Mouse (Mus musculus) adrenal gland, postnatal 36 days (tissue): ENCODE data around the gene Dnah11. TPM values are rescaled to one million over a fixed set of nuclear protein-coding genes. Genes with fewer than 3 reads are reported as not detected.
A peak's percentile ranks its signal among the peaks of the same experiment; 100 is the strongest.

Experiments
- DNase-seq, 2 experiments: peaks; one replicate each; pipeline ENCODE4 v3.0.0; 2021; ENCODE audit warnings: mixed read lengths in 1 of 2
- long read RNA-seq, 2 experiments: library from polyadenylated mRNA; stranded (forward); transcript quantifications; one replicate each; pipeline ENCODE4 v2.0.0; 2021; ENCODE audit warnings: borderline sequencing depth in 2 of 2
- total RNA-seq, 2 experiments: library from RNA; stranded (reverse); gene quantifications; 2 replicates each; pipeline ENCODE4 v1.2.3; 2021

Gene Dnah11
- under 1 TPM; 0.03 to 0.07 TPM for total RNA-seq
- long read RNA-seq, experiment 1 = 0 reads
- long read RNA-seq, experiment 2 = 0 reads

DNA sequence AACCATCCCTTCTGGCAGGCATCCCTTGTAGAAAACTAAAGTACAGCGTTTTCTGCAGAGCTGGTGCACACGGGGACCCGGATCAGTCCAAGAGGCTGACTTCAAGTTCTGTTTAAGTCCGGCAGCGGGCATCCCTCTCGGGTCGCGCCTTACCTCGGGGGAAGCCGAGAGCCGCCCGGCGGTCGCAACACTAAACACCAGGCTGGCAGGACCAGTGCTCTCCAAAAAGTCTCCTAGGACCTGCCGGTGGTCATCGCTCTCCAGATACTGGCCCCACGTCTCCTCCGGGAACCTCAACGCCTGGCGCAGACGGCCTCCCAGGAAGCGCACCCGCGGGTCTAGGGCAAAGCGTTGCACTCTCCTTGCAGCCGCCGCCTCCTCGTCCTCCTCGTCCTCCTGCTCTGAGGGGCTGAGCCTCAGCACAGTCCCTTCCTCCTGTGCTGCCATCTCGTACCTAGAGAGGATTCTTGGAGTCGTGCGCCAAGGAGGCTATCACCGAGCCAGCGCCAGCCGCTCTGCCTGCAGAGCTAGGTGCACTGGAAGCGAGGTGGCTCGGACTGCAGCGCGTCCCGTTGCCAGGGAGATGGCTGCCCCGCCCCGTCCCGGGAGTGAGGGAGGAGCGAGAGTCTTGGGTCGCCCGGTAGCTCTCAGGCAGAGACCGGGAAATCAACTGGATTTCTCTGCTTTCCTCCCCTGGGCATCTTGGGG lies at the start of gene Dnah11:
Gene Dnah11 (minus strand): TSS at position 658 of the 708 bp plus-strand sequence.
- DNase-seq = peak; percentile 87 to 90

DNA sequence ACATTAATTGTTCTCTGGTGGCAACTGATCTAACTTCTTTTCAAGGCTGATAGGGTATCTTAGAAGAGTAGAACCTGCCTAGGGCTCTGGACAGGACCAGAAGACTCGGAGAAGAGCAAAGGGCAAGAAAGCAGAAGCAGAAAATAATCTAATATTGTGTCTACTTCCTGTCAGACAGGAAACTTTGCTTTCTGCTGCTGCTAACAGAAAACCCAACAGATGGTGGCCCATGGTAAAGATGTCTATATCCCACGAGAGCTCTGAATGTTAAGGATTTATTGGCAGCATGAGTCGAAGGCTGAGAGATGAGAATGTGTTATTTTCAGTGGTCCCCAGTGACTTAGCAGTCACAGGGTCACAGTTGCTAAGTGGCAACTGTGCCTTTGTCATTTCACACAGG lies 22.3 kb upstream of the Dnah11 start:
- DNase-seq = no peak

DNA sequence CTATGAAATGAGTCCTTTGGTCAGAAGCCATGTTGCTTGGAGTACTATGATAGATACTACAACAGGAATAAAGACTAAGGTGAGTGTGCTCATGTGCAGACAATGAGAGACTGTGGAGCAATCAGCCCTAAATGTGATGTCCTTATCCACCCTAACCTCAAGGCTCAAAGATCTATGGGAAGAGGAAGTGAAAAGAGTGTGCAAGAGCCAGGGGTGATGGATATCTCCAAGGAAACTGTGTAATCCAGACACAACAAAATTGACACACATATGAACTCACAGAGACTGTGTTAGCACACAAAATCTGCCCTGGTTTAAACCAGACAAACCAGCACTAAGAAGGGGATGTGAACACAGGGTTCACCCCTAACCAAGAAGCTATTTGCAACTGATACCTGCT lies 21.2 kb upstream of the Dnah11 start:
- no peak for DNase-seq

DNA sequence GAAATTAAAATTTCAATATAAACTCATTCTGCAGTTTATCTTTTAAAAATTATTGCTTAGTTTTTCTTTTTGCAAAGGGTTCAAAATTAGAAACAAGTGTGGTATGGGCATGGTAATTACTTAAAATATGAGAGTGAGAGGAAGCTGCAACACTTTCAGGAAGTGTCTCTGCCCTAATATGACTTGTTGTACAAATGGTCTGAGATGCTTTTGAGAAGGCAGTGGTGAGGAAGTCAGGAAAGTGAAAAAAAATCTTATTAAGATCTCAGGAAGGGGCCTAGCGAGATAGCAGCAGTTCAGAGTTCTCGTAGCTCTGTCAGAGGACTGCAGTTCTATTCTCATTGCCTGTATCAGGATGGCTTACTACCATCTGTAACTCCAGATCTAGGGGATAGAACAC lies 13.3 kb upstream of the Dnah11 start:
- no peak for DNase-seq

DNA sequence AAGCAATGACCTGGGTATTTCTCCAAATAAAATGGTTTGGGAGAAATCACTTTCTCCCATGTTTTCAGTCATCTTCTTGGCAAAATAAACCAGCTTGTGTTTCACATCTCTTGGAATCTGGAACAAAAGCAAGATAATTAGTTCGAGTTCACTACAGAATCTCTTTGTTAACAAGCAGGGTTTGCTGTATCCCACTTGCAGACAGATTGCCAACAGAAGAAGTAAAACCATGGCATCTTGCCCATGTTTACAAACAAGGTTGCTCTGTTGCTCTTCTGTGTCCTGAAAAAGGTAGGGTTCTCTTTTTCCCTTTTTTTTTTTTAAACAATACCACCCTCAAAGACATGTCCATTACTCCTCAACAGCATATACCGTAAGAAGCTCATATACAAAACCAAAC lies 2.3 kb downstream of the Dnah11 start:
- DNase-seq = no peak

DNA sequence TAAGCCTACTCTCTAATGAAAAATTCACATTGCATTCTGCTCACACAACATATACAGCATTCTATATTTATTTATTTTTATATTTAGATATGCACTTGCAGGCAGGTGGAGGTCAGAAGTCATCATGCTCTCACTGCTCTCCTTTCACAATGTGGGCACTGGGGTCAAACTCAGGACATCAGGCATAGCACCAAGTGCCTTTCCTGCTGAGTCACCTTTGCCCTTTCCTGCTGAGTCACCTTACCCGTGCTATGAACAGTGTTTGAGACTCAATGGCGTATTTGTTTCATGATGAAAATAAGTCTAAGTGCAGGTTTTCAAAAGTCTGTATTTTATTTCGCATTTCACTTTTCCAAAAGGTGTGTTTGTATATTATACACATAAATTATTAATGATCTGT lies 9.3 kb downstream of the Dnah11 start:
- DNase-seq = no peak

DNA sequence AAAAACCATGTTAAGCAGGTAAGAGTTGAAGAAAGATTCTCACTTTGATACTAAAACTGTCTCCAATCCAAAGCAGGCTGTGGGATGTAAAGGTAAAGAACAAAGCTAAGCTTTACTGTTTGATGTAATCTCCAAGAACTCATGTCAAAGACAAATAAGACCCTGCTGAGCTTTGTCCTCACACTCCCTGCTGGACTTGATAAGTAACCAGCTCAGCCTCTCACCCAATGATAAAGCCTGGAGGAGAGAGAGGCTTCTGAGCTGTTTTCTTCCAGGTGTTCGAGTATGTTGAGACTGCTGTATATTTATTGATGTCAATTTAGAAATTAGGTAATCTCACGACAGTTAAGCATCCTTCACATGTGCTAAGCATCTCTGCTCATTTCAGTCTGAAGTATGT lies 11.2 kb downstream of the Dnah11 start:
- no peak for DNase-seq

DNA sequence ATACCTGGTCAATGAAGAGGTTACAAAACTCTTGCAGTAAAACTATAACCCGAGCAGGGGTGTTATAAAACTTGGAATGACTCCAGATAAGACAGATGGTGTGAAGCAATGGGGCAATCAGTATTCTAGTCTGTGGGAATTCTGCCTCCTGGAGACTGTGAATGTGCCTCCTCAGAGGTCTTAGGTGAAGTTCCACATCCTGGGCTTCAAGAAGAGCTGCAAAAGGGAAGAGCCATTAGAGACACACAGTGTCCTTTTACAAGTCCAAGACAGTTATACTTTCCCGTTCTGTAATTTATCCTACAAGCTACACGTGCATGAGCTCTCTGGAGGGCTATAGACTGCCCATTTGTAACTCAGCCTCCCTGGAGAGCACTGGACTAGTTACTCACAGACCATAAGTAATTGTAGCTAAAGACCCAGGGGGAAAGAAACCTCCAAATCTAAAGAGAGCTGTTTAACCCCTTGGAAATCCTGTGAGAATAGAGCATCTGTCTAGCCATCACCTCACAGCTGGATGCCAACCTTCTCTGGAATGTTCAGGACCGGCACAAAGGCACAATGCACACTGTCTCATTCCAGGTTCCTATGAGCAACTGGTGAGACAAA lies 11.9 kb downstream of the Dnah11 start:
- no peak for DNase-seq

DNA sequence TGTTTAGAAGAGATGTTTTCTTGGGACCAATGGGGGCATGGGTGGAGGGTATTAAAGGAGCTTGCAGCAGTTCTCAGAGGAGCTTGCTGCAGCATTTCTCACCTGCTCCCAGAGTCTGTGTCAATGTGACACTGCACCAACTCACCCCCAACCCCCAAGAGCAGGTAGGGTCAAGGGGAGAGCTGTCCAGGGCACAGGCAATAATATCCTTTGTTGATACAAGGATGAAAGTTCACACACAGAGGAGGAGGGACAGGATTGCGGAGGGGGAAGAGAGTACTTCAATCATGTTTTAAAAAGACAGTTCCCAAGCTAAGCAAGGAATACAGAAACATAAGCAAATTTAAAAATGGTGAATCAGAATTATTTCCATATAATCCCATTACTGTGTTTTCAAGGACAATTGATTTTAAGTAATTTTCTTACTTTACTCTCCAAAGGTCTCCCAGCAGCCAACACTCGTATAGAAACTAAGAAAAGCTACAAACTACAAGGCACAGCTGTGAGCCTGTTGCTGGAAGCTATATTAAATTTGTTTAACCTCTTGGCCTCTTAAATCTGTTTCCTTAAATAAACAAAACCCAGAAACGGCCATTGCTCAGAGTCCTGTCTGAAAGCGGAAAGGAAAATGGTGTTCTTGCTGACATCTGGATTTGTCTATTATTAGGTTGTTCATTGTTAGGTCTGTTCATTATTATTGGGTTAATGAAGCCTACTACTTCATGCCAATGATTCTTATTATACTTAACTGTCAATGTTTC lies 12.5 kb downstream of the Dnah11 start:
- no peak for DNase-seq

DNA sequence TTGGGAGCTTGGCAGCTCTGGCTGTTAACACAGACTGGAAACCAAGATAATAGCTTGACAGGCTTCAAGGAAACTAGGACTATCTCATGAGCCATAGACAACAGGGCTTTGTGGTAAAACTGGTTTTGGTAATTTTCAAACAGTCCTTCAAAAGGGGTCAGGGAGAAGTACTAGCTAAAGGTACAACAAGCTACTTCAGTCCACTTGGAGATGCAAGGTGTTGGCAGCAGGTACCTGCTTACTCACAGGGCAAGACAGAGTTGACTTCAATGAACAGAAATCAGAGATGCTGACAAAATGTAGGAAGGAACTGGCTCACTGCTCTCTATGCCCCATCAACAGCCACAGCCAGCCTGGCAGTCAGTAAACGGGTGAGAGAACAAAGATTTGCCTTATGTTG lies 14.1 kb downstream of the Dnah11 start:
- no peak for DNase-seq

DNA sequence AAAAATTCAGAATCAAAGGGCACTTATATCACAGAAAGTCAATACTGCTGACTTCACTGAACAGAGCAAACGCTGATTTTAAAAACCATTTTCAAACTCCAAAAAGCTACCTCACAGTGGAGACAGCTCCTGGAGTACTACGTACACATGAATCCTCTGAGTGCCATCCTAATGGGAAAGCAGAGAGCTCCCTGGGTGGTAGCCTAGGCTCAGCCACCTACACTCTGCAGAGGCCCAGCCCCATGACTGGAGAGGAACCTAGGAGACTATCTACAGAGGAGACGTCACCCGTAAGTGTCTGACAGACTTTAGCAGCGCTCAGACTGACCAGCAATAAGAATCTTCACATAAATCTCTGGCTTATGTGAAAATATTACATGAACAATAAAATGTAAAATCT lies 21.1 kb downstream of the Dnah11 start:
- no peak for DNase-seq

DNA sequence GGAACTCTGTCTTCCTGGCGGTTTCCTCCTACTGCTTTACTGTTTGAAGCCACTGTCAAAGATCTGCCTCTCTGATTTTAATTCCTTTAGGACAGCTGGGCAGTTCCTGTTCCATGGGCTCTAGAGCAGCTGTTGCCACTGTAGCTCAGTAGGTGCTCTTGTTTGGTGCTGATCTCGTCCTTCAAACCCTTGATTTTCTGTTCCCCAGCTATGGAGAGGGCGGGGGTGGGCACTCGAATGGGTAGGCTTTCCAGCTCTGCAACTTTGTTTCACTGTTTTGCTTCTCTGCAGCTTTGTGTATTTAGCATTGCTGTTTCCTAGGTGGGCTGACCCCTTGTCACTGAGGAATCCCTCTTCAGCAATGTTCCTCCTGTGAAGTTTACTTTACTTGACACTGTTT lies 34.1 kb downstream of the Dnah11 start:
- no peak for DNase-seq

DNA sequence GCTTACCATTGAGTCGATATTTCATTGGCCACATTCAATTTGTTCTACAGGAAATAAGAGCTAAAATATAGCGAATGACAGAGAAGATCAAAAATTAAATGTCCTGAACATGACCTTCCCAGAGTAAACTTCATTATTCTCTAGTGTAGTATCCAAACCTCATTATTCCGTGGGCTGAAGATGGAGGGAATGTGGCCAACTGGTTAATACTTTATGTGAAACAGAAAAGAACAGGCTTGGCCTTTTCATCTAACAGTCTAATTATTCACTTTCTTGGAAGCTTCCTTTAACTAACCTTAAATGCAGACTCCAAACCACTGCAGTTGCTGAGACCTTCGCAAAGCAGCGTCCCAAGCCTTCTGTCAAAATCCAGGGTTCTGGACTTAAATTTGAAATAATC lies 41.9 kb downstream of the Dnah11 start:
- DNase-seq = no peak

DNA sequence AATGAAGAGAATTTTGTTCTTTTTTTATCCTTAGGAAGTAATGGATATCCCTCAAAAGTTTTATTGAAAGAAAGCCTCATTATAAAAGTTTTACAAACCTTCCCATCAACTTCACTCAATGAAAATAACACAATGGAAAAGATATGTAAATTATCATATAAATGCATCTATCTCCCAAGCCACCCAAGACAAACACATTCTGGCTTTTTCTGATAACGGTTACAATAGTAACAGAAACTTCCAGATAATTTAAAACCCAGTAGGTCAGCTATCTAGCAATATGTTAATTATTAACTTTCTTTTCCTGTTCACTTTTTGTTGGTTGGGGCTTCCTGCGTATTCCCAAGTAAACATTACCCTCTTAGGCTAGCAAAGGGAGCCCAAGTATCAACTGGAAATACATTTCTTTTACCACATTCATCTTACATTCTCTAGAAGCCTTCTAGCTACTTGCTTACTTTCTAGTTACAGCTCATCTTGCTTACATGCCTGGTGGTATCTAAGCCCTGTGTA lies 51.3 kb downstream of the Dnah11 start:
- no peak for DNase-seq

DNA sequence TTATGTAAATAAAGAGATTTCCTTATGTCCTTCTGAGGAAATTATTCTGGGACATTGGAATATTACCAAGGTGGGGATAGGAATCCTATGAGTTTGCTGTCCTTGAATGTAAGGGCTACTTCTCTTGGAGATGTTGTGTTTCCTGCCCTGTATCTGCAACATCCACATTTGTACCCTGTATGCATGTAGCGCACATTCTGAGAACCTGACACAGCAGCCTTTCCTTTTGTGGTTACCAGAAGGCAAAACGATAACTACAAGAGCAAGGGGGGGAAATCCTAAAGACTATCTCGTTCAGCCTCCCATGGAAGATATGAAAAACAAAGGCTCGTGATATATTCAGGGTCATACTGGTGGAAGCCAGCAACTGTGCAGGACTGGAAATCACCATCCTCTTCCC lies 70.7 kb downstream of the Dnah11 start:
- no peak for DNase-seq

DNA sequence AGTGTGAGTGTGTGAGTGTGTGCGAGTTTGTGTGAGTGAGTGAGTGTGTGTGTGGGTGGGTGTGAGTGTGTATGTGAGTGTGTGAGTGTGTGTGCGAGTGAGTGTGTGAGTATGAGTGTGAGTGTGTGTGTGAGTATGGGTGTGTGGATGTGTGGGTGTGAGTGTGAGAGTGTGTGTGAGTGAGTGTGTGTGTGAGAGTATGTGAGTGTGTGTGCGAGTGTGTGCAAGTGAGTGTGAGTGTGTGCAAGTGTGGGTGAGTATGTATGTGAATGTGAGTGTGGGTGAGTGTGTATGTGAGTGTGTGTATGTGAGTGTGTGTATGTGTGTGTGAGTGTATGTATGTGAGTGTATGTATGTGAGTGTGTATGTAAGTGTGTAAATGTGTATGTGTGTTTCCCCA lies 79.2 kb downstream of the Dnah11 start:
- no peak for DNase-seq

DNA sequence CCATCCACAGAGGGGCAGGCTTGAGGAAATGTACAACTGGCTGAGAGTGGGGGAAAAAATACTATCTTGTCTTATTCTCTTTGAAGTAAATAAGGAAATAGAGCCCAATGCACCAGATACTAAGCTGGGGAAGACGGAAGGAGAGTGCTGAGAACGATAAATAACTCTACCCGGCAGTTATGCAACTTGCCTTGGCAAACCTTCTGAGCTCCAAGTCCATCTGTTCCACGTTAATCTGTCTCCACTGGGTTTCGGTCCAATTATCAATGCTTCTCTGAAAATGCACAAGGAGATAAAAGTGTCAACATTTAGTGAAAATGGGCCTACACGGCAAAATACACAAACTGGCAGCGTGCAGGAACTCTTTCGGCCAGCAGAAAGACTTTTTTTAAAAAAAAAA lies 86.2 kb downstream of the Dnah11 start:
- peak in 1 of 2 experiments; percentile 7 for DNase-seq

DNA sequence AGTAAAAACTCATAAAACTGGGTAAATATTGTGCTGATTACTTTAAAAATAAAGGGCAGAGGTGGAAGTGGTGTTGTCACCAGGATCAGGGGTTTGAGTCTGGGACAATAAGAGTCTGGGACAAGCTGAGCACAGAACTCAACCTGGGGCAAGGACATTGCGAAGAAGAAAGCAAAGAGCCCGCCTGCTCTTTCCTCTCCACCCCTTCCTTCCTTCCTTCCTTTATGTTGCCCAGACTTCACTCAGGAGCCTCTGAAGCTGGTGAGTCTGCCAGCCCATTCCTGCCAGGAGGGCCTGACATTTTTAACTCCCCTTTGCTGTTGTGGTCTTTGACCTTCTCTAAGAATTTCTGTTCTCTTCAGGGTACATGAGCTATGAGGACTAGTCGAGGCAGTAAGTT lies 86.9 kb downstream of the Dnah11 start:
- no peak for DNase-seq

DNA sequence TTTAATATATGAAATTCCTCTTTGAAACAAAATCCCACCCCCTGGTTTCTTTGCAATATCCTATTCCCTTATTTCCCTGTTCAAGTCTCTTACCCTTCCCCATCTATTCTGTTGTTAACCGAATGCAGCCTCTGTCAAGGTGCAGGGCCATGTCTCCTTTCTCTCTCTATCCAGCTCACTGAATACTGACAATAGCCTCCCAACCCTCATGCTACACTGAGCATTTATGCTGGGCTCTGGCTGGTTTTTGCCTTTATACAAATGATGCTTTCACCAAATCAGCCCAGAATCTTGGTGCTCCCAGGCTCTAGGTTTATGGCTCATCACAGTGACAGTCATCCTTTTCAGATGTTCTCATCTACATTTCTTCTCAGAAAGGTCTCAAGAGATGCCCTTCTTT lies 91.1 kb downstream of the Dnah11 start:
- DNase-seq = no peak

DNA sequence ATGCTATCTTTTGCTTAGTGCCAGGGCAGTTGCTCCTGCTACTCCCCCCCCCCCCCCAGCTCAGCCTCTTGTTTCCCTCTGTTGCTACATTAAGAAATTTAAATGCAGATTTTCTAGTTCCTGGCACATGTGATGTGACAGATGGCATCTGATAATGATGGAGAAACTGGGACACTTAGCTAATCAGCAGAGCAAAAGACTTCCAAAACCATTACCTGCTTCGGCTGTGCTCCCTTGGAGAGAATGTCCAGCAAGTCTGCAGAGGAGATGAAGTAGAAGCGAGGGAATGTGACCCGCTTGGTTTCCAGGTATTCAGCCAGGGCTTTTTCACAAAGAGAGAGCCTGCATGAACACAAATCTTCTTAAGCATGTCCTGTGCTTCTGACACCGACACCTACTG lies 94.3 kb downstream of the Dnah11 start:
- DNase-seq = no peak

DNA sequence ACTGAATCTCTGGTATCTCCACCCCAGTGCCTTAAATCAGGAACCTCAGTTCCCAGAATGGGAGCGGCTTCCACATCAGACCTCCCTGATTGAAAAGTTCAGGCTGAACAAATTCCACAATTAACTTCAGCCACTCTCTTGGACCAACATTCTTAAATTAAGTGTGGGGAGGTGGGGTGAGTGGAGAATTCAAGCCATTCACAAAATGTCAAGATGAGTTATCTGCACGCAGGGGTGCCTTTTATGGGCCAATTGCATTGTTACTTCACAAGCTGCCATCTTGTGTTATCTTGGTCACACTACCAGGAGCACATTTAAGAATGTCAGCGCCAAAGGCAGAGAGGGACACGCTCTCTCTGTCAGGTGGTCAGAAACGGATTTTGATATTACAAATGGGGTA lies 99.1 kb downstream of the Dnah11 start:
- no peak for DNase-seq

DNA sequence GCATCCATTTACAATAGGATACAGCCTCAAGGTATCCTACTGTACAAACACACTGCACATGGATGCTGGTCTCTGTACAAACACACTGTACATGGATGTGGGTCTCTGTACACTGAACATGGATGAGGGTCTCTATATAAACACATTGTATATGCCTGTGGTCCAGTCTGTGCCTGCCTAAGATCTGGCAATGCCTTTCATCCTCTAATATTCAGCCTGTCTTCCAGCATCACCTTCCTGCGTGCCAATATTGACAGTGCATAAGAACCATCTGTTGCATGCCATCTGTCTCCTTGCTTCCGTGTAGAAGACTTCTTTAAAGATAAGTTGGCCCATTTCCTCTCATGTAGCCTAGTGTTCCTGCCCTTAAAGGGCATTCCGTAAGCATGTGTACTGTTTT lies 100.6 kb downstream of the Dnah11 start:
- DNase-seq = no peak

DNA sequence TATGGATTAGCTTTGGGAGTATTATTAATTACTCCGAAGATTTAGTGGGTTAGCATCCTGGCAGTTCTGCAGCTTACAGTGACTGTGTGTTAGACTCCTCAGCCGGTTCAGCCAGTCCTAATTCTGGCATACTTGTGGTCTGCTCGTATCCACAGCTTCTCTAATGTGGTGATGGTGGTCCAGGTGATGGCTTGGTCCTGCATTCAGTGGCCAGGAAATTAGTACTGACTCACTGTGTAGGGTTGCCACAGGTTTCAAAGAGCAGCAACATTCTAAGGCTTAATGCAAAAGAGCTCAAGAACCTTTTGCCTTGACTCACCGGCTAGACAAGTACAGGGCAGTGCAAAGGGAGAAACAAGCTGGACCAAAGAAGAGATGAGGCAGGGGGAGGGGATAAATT lies 103.9 kb downstream of the Dnah11 start:
- DNase-seq = no peak
